Mouse (Mus musculus) adrenal gland, adult 18-20 months (tissue): ENCODE results near the gene Phex. TPM values are rescaled to one million over a fixed set of nuclear protein-coding genes. Genes with fewer than 3 reads are reported as not detected.

Experiments
- DNase-seq, 2 experiments: peaks; one replicate each; pipeline ENCODE4 v3.0.0; 2021 to 2022; ENCODE audit warnings: low spot score in 2 of 2
- long read RNA-seq, 2 experiments: library from polyadenylated mRNA; stranded (forward); transcript quantifications; one replicate each; pipeline ENCODE4 v2.0.0; 2021
- total RNA-seq, 2 experiments: library from RNA; stranded (reverse); gene quantifications; 1 replicate in 1 of 2; 2 replicates in 1 of 2; pipeline ENCODE4 v1.2.3; 2021

The Phex gene
- under 1 TPM; 0.20 to 0.22 TPM for total RNA-seq
- long read RNA-seq, experiment 1: 0 reads
- long read RNA-seq, experiment 2: 0 reads

DNA sequence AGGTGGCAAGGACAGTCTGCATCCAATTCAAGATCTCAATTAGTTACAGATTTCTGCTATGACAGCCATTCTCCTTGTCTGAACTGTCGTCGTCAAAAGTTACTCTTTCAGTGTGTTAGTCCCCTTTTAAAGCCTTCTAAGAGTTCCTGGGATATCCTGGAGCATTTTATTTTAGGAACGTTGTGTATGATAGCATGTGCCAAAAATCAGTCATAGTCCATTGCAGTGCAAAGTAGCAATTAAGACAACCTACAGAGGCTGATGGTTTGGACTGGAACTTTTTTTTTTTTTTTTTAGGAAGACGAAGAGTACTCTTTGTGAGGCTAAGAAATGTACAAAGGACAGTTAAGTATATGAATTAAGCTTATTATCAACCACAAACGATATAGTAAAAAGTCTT is at the start of gene Phex:
Phex (minus strand) TSS at position 101 of the 400 bp plus-strand sequence.
- no peak for DNase-seq

DNA sequence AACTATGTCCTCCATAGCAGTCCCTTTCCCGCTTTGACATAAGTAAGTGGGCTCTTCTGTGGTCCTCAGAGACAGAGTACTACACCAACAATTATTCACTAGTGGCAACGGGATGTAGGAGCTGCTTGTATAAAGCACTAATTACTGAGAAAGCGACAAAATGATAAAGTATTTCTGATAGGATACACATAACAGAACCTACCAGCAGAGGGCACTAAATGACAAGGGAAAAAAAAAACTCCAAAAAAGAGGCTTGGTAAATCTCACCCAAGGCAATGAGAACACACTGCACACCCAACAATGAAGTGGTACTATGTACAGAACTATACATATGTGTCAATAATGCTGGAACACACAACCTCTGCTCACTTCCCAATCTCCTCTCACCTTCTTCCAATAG is 47.6 kb upstream of the Phex start:
- no peak for DNase-seq

DNA sequence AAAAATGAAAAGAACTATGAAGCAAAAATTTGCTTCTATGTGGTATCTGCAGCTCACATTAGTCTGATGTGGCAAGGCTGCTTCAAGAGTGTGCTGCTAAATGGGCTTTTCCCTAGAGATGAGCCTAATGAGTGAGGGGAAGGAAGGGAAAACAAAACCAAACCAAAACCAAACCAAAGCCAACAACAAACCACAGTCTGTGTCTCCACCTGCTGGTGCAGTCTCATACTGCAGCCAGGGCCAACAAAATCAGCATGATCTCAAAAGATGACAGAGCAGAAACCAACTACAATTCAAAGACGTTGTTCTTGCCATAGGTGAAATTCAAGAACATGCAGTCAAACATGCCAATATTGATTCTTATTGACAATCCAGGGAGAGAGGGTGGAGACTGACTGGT is 39.3 kb upstream of the Phex start:
- peak; percentile 29 to 49 for DNase-seq

DNA sequence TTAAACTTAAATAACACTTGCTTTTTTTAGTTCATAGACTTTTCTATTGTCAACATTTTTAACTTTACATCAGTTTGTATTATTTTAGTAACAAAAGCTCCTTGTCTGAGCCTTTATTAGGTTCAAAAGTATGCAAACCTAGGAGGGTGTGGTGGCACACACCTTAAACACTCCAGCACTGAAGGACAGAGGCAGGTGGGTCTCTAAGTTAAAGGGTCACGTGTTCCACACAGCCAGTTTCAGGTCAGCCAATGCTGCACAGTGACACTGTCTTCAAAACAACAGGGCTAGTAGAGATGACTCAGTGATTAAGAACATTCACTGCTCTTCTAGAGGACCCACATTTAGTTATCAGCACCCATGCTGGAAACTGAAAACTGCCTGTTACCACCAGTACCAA is 33.9 kb upstream of the Phex start:
- no peak for DNase-seq

DNA sequence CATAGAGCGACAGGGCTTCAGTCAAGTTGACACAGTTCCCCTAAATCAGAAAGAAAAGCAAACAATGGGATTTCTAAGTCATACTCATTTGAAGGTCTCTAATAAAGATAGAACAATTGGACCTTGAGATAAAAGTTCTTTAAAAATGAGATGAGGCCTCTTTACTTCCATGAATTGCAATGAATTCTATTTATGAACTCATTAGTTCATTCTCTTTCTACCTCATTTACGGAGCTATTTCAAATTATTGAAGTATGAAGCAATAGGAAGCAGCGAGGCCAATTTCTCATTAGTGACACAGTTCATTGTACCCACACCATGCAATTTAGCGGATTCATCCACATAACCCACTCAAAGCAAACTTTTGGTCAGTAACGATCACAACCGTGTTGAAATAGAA is 32.3 kb upstream of the Phex start:
- no peak for DNase-seq

DNA sequence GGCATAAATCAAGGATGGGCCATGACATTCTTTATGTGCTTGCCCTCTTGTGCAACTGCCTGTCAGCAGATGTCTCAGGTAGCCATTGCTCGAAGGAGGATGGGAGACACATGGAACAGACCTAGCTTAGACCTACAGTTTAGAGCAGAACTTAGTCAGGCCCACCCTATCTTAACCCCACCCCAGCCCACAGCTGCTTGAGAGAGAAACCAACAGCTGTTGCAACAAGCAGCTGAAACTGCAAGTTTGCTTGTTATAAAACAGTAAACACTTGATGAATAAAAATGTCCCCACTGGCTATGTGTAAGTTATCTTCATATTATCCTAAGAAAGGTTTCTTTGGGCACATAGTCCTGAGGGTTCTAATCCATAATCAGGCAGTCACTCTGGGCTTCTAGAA is 19.7 kb upstream of the Phex start:
- no peak for DNase-seq

DNA sequence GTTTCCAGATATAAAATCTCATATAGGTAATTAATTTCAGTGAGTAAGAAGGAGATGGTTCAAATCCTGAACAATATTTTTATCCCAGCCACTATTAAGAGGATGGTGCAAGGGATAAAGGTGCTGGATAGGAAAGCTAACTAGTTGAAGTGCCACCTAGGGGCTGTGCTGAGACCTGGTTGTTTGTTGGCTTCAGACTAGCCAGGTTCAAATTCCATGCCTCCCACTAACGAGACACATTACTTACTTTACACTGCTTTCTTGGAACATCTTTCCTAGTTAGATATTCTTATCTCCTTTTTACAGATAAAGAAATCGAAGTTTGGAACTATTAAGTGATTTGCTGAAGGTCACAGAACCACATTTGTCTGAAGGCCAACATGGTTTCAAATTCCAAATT is 4.3 kb upstream of the Phex start:
- no peak for DNase-seq

DNA sequence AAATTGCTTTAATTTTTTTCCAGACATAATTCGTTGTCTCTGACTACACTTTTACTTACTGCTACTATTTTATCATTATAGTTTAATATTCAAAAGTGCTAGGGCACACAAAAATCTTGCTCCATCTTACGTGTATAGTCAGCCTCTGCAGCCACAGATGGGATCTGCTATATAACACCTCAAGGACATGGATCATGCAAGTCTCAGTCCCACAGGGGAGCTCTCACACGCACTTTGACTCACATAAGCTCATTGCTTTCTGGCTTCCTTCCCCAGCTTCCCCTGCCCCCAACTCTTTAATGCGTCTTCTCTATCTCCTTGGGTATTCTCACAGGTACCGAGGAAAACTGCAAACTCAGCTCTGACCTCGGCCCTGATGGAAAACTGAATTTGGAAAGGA is 10.2 kb downstream of the Phex start:
- DNase-seq: no peak

DNA sequence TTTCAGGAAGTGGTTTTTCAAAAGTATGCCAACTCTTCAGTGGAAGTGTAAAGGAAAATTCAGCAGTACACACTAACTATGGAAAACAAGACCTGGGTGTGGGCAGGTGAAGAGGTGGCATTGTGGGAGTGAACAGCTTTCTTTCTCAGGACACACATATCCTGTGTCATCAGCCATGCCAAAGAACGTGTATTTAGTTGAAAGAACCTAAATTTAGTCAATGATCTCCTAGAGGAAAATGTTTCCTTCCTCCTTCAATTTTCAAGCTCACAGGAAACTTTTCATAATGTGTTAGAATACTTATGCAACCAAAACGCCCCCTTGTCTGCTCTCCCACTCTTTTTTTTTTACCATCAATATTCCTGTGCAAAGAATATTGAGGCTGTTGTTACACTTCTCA is 23.9 kb downstream of the Phex start:
- DNase-seq: no peak

DNA sequence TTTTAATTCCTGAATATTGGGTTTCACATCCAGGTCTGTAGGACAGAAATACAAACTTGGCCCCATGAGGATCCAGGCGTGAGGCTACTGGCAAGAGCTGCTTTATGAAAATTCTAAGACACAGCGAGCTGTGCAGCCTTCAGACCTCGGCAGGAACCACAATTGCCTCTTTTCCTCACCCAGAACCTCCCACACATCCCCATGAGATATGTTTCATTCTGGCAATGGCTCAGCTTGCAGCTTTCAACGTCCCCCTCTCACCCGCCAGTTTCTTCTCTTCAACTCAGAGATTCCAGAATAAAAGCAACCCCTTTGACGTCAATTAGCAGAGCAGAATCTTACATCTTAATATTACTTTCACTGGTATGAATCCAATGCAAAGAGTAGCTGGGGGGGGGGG is 25.0 kb downstream of the Phex start:
- DNase-seq: no peak

DNA sequence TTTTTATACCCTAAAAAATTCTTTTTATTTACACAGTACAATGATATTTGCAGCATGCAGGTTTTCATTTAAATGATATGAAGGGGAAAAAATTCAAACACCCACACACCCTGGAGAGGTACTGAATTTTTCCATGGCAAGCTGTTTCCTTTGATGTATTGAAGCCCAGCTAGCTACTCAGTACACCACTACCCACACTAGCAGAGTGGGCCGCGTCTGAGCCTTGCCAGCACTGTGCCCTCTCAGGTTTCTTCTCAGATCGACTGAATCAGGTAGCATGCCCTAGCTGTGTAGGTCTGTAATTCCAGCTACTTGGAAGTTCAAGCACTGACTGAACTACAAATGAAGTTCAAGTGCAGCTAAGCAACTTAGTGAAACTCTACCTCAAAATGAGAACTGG is 26.7 kb downstream of the Phex start:
- no peak for DNase-seq

DNA sequence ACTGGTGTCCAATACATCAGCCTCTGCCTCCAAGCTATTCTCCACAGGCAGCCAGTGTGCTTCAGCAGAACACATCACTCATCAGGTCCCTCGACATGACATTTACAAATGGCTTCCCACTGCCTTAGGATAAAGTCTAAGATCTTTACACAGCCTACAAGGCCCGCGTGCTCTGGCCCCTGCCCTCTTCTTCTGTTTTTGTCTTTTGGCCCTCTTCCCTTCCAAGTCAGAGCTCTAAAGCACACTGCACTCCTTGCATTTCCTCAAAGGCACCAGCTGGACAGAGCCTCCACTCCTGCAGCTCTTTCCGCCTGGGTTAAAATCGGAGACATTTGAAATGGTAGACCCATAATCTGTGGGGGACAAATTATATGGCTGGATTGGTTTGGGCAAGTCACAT is 28.1 kb downstream of the Phex start:
- DNase-seq: no peak

DNA sequence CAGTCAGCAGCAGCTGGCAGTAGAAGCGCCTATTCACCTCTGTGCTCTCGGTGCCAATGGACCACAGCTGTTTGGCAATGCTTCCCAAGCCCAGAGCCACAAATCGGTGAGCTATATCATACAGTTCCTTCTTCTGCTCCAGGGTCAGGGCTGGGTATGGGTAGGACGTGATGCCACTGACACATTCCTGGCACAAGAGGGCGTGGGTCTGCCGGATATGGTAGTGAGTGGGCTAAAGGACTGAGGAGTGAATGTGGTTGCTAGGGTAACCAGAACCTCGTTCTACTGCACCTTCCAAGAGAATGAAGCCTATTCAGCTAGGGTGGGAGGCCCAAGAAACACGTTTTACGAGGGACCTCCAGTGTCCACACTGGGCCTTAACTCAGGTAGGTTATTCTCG is 36.3 kb downstream of the Phex start:
- DNase-seq: no peak

DNA sequence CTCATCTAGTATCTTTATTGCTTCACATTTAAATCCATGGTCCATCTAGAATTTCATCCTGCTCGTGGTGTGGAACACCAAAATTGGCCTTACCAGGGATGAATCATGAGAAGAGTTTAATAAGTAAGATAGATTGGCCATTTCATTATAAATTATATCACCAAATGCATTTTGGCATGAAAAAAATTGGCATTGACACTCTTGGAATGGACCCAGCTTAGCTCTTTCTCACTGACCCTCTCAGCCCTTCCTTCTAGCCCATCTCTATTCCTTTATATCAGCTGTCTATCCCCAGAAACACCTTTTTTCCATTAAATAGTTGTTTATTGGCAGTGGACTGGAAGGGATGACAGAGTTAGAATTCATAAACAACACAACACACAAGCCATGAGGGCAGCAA is 37.7 kb downstream of the Phex start:
- no peak for DNase-seq

DNA sequence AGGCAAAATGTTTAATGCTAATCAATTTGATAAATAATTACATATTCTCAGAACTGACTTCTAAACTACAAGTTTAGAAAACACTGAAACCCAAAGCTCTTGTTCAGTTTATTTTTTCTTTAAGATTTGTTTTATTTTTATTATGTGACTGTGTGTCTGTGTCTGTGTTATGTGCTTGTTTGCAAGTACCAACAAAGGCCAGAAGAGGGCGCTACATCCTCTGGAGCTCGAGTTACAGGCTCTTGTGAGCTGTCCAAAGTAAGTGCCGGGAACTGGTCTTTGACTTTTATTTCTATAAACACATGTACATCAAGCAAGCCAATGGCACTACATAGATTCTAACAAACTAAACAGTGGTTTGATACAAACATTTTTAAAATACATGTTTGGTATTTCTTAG is 41.2 kb downstream of the Phex start:
- DNase-seq: no peak

DNA sequence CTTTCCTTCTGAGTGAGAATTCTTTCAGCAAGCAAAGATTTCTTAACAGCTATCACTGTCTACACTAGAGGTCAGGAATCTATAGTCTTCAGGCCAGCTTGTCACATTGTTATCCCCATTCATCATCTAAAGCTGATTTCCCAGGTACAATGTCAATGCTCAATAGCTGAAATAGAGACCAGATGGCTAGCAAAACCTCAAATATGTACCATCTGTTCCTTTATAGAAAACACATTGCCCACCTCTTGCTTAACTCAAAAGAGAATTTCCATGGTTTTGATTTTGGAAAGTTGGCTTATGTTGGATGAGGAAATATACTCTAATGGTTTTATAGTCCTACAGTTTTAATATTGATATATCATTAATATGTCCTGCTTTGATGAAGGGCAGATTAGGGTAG is 45.9 kb downstream of the Phex start:
- DNase-seq: no peak

DNA sequence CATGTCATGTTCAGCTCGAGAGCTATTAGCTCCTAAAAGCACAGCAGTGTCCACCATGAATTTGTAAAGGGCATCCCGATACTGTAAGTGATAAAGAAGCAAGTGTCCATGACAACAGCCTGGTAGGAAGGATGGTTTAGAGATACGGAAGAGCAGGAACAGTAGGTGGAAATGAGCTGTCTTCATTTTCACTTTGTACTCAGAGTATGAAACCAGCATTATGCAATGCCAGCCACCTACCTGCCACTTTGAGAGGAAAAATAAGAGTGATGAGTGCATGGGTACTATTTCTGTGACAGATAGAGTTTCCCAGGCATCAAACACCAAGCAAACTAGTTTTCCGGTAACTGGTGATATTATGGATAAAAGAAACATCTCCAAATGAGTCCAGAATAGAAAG is 59.6 kb downstream of the Phex start:
- DNase-seq: no peak

DNA sequence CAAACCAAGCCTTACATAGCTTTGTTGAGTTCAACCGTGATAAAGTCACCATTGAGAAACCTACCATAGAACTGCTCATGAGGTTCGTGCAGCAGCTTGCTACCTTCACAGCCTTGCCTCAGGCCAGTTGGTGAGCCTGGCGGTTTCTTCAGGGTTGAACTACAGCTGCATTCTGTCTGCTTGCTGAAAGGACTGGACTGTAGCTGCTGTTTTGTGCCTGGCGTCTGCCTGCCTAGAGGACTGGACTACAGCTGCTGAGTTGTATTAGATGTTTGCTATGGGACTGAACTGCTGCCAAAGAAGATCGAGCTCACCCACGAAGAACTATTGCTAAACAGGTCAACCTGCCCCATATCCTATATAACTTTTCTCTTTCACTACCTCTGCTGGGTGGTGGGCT is 68.9 kb downstream of the Phex start:
- DNase-seq: no peak

DNA sequence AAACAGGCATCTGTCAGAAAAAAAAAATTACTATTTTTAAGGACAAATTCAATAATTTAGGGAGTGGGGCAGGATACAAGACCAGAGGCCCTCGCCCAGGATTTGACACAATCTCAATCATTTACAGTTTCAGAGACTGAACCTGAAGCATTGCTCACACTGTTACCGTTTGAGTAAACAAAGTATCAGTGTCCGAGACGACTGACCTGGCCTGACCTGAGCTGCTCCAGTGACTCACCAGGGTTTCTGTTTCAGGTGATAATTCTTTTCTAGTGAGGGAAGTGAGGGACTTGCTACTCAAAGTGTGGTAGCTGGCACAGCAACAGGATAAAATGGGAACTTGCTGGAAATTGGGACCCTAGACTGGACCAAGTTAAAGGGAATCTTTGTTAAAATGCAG is 80.4 kb downstream of the Phex start:
- no peak for DNase-seq

DNA sequence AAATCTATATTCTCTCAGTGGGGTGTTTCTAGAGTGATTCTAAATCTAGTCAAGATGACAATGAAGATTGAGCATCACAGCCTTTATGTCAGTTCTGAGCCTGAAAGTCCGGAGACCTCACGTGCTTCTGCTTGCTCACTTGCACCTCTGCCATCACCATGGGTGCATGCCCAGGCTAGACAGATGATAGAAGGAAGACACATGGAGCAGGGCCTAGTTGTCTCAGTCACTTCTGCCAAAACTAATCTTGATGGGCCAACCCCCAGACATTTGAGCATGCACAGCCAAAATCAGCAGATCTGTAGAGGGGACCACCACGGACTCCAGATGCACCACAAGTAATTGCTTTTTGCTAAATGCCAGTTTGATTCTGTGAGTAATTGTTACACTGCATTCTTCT is 85.3 kb downstream of the Phex start:
- DNase-seq: no peak

DNA sequence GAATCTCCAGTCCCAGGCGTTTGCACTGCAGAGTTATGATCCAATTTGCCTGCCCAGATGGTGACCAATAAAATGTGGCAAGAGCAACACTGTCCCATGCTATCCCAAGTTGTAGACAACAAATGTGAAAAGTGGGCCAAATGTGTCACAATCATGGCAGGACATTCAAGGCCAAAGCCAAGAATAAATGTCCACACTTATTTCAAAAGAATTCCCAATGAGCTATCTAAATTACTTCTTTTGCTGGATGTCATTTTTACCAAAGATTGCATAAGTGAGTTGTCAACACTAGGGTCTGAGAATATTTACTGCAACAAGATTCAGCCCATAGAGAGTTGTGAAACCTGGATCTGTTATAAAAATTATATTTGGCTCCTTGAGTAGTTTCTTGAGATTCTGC is 86.7 kb downstream of the Phex start:
- no peak for DNase-seq

DNA sequence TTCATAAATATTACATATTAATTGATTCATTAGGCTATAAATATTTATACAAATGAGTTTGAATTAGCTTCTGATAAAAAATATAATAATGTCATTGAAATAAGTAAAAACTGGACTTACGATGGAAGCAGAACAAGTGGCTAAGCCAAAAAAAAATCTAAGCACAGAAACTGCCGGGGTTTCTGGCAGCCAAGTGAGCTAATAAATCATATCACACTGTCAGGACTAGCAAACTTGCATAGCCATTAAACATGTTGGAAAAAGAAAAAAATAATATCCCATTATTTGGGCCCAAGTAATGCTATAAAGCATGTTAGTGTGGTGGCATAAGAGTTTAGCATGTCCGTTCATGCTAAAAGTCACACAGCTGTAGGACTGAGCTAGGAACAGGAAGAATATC is 87.4 kb downstream of the Phex start:
- DNase-seq: no peak

DNA sequence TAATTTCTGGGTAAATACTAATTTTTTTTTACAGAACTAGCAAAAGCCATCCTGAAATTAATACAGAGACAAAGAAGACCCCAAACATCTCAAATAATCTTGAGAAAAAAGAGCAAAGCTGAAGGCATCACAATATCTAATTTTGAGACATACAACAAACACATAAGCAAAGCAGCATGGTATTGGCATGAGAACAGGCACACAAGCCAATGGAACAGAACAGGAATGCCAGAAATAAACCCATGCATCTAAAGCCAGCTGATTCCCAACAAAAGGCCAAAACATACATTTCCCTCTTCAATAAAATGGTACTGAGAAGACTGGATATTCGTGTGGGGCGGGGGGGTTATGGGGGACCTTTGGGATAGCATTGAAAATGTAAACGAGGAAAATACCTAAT is 90.7 kb downstream of the Phex start:
- DNase-seq: no peak

DNA sequence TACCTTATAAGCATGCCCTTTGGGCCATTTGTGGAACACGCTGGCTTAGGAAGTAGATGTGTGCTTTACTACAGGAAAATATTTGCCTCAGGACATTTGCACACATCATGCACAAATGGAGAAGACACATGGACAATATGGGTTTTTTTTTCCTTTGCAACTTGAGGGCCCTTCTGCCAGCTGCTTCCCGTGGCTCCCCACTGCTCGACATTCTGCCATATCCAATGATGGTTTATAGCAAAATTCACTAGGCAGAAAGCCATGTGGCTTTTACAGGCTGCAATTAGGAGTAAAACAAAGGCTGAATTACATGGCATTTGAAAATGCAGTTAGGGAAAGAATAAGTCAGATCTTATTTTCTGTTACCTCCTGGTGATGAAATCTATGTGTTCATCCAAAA is 104.8 kb downstream of the Phex start:
- DNase-seq: no peak
